Mouse (Mus musculus): ENCODE data around the gene Mark1.

DNA sequence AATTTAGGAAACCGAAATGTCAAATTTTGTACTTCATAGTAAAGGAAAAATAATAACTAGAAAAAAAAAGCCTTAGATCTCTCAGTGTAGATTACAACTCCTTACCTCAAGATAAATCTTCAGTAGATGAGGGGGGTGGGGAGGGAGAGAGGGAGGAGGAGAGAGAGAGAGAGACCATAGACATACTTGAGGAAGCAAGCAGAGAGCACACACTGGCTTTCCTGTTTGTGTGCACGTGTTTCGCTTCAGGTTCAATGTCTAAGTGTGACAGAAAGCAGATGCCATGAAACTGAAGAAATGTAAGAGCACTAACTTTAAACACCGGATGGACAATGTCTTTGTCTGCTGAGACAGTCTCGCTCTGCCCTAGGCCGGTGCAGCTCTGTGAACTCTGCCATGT lies 41.0 kb downstream of the Mark1 start:
- TF ChIP-seq POLR2A (IDR thresholded peaks at IDR 0.05; ENCODE audit: extremely low read depth, insufficient read depth, low read length): no peak
- no peak for TF ChIP-seq CTCF (IDR thresholded peaks at IDR 0.05; ENCODE audit: extremely low read depth, insufficient read depth, low read length)
